In the genomic region with DNA sequence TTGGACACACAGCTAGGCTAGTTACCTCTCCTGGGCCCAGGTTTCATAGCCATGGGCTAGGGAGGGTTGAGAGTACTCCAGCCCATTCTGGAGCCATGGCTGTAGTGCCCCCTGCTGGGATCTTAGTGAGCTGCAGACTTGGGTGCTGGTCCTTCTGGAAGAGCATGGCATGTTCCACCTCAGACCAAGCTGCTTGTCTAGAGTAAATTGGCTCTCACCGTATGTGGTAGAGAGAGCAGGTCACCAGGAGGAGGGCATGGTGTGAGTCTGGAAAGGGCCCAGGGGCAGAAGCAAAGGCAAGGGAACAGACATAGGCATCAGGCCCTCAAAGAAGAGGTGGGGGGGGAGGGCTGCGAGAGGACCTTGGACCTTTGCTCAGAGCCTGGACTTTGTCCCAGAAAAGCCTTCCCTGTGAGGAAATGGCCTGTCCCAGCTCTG, we compare ENCODE assay signal across 1 mouse cellular context.
TF ChIP-seq lines count a peak whose summit lies in the region.

No protein-coding gene starts in this region.

TF ChIP-seq in MEL, 35 proteins besides CTCF, POLR2A, EP300 and RAD21:
- TF ChIP-seq MAX (IDR thresholded peaks at IDR 0.05; ENCODE audit: low read length) (no peak), MYC (IDR thresholded peaks at IDR 0.05; ENCODE audit: low read depth, low read length) (no peak), SMC3 (IDR thresholded peaks at IDR 0.05; ENCODE audit: low read depth, low read length) (peak; percentile 61), ZMIZ1 (IDR thresholded peaks at IDR 0.05; ENCODE audit: low read depth, low read length) (no peak), MAZ (IDR thresholded peaks at IDR 0.05; ENCODE audit: low read depth, low read length) (no peak)
